ENCODE assay signal across 21 mouse cellular contexts in the genomic region with DNA sequence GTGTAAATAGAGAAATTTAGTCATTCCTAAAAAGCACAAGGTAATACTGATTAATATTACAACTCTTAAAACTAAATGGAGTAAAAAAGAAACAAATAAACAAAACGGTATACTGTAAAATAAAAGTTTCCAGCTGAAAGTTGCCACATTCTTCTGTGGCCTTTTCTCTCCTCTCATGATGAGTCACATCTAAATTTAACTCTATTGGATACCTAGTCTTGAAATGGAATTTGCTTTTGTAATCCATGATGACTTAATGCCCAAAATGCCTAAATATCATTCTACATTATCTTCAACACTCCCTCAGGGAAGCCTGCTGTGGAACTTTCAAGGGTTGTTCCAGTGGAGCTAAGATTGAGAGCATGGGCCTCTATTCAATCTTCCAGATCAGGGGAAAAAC.
DNase-seq lines count a peak whose midpoint lies in the region; TF ChIP-seq lines count a peak whose summit lies in the region.
"Had no signal": no experiment of that assay in that cellular context is flagged by ENCODE, and none has a peak within 500 bp of the region (broad histone marks: within the 10 kb centered on the region; RNA-seq: fewer than 3 reads in every experiment).

No protein-coding gene starts in this region.

- DNase-seq in 3134 (ENCODE audit: extremely low read depth, insufficient read length, low spot score) (peak; percentile 7), NIH3T3 (ENCODE audit: low read depth) (peak; percentile 42)
- no peak for DNase-seq in kidney, adult 2 months
- DNase-seq in kidney, postnatal 36 days, result no peak
- no peak for DNase-seq in thymus, postnatal 36 days
- DNase-seq: adrenal gland, adult 8-10 months; adrenal gland, postnatal 14 days; adrenal gland, postnatal 36 days; B cell, adult 2 months; cerebellum, adult 11-12 months; cerebellum, adult 2 months; cerebellum, adult 9-10 months; cerebellum, postnatal 10 days; cerebellum, postnatal 25 days; forebrain, postnatal 0 days had no signal

- H3ac ChIP-seq in C2C12 (ENCODE audit: control insufficient read depth, insufficient read length, low read depth), result no peak overlapping the region
- no peak overlapping the region for H3ac ChIP-seq in myocyte (ENCODE audit: control insufficient read depth, insufficient read length)

- peak overlapping the region; percentile 32 for H3K4me2 ChIP-seq in myocyte (ENCODE audit: low read depth)
- H3K4me2 ChIP-seq: embryonic facial prominence, embryonic 12.5 days; forebrain, embryonic 13.5 days; forebrain, embryonic 15.5 days had no signal

- H3K27me3 ChIP-seq in C2C12 (ENCODE audit: control insufficient read depth, insufficient read depth, insufficient read length) (no peaks in the 10 kb centered on the region), myocyte (ENCODE audit: control insufficient read depth, insufficient read depth, insufficient read length) (no peaks in the 10 kb centered on the region)
- no peaks in the 10 kb centered on the region for H3K27me3 ChIP-seq in kidney, adult 2 months (replicated peaks; ENCODE audit: control insufficient read depth, insufficient read depth, low read length)
- H3K27me3 ChIP-seq: embryonic facial prominence, embryonic 12.5 days; forebrain, embryonic 13.5 days; forebrain, embryonic 15.5 days had no signal

- no peaks in the 10 kb centered on the region for H3K79me3 ChIP-seq in C2C12 (ENCODE audit: low read depth)

- H3K79me2 ChIP-seq in C2C12 (ENCODE audit: control insufficient read depth, insufficient read depth) (no peaks in the 10 kb centered on the region), myocyte (ENCODE audit: control insufficient read depth, insufficient read depth) (no peaks in the 10 kb centered on the region)

- H3K27ac ChIP-seq in kidney, adult 2 months (ENCODE audit: insufficient read depth, low read depth, low read length), result no peak overlapping the region
- H3K27ac ChIP-seq: embryonic facial prominence, embryonic 10.5 days; embryonic facial prominence, embryonic 12.5 days; forebrain, embryonic 13.5 days; forebrain, embryonic 15.5 days had no signal

- WGBS in kidney, adult 2 months, result 85% methylated on average over 1 of the region's 1 CpGs

- no peak overlapping the region for H3K4me3 ChIP-seq in C2C12 (ENCODE audit: insufficient read depth, poor library complexity, severe bottlenecking)
- no peak overlapping the region for H3K4me3 ChIP-seq in myocyte
- H3K4me3 ChIP-seq in kidney, adult 2 months (ENCODE audit: insufficient read depth, low read depth, low read length), result no peak overlapping the region
- H3K4me3 ChIP-seq: embryonic facial prominence, embryonic 10.5 days; embryonic facial prominence, embryonic 12.5 days; forebrain, embryonic 13.5 days; forebrain, embryonic 15.5 days had no signal

- TF ChIP-seq POLR2A in myocyte (IDR thresholded peaks at IDR 0.05; ENCODE audit: insufficient read length, low read depth), result no peak
- no peak for TF ChIP-seq POLR2A in kidney, adult 2 months (IDR thresholded peaks at IDR 0.05; ENCODE audit: low read depth, low read length)

- TF ChIP-seq CTCF in C2C12 (IDR thresholded peaks at IDR 0.05; ENCODE audit: control insufficient read depth, insufficient read depth, insufficient read length), result no peak
- no peak for TF ChIP-seq CTCF in kidney, adult 2 months (conservative IDR thresholded peaks at IDR 0.05; ENCODE audit: insufficient read depth, insufficient read length, low read depth, low read length)

- no peaks in the 10 kb centered on the region for H3K4me1 ChIP-seq in kidney, adult 2 months (ENCODE audit: control insufficient read depth, insufficient read depth, low read length)
- H3K4me1 ChIP-seq: embryonic facial prominence, embryonic 10.5 days; embryonic facial prominence, embryonic 12.5 days; forebrain, embryonic 13.5 days; forebrain, embryonic 15.5 days had no signal

- H3K36me3 ChIP-seq in C2C12 (ENCODE audit: control insufficient read depth, insufficient read depth) (no peaks in the 10 kb centered on the region), myocyte (ENCODE audit: control insufficient read depth, insufficient read depth) (no peaks in the 10 kb centered on the region)
- H3K36me3 ChIP-seq in kidney, adult 2 months (ENCODE audit: control insufficient read depth, insufficient read depth, low read length), result no peaks in the 10 kb centered on the region
- H3K36me3 ChIP-seq: embryonic facial prominence, embryonic 10.5 days; embryonic facial prominence, embryonic 12.5 days; forebrain, embryonic 15.5 days had no signal

TF ChIP-seq in C2C12, 6 proteins besides CTCF, POLR2A, EP300 and RAD21:
- TF ChIP-seq CEBPB (IDR thresholded peaks at IDR 0.05; ENCODE audit: low read depth) (peak; percentile 58), MYOD1 (IDR thresholded peaks at IDR 0.05; ENCODE audit: control insufficient read depth, insufficient read length, low read depth) (no peak), MAX (IDR thresholded peaks at IDR 0.05) (no peak)
TF ChIP-seq in C2C12: peak in this region for 1.

TF ChIP-seq in myocyte, 11 proteins besides CTCF, POLR2A, EP300 and RAD21:
- TF ChIP-seq TCF3 (IDR thresholded peaks at IDR 0.05; ENCODE audit: insufficient read length, low read depth), result no peak
- 0 out of 2 replicates have a peak, but pooled peaks have one; percentile 30 for TF ChIP-seq CEBPB (IDR thresholded peaks at IDR 0.05; ENCODE audit: insufficient read depth, poor library complexity, severe bottlenecking)

Comparison
In these comparisons a context has a peak if more than half of its experiments do, and no peak if none do; other contexts are left out.
1. DNase-seq: peak in 3134 (single experiment) and NIH3T3 (single experiment); none in kidney, adult 2 months (single experiment), kidney, postnatal 36 days (0 of 2) and thymus, postnatal 36 days (0 of 2).